Mouse (Mus musculus) heart, embryonic 16.5 days (tissue): ENCODE results near the gene Ldlr. TPM values are rescaled to one million over a fixed set of nuclear protein-coding genes. Genes with fewer than 3 reads are reported as not detected.

ENCODE experiments used
- ATAC-seq: fragments of 200-750 bp; cut with Nextera tagmentation; replicated peaks from 2 replicates; pipeline ENCODE4 v1.8.0; 2017; ENCODE audit warnings: moderate number of reproducible peaks; ENCODE audit not compliant: insufficient read depth, low FRiP score; ENCODE audit errors: extremely low read depth
- H3K27ac ChIP-seq: fragments of 300-500 bp; sonication (generic); 2 replicates; pipeline ENCODE4 v1.5.1; 2014; ENCODE audit warnings: mild to moderate bottlenecking, low read length, control low read depth, moderate library complexity
- H3K27me3 ChIP-seq: fragments of 300-500 bp; sonication (generic); 2 replicates; pipeline ENCODE4 v1.6.1; 2014; ENCODE audit warnings: low read length, mixed read lengths; ENCODE audit not compliant: control insufficient read depth, insufficient read depth
- H3K36me3 ChIP-seq: fragments of 300-500 bp; sonication (generic); 2 replicates; pipeline ENCODE4 v1.6.1; 2014; ENCODE audit not compliant: control insufficient read depth, insufficient read depth
- H3K4me1 ChIP-seq: fragments of 300-500 bp; sonication (generic); 2 replicates; pipeline ENCODE4 v1.6.1; 2014; ENCODE audit warnings: low read length, mixed read lengths; ENCODE audit not compliant: control insufficient read depth, insufficient read depth
- H3K4me2 ChIP-seq: fragments of 300-500 bp; sonication (generic); 2 replicates; pipeline ENCODE4 v1.6.1; 2014; ENCODE audit warnings: low read depth, mild to moderate bottlenecking, control low read depth, low read length
- H3K4me3 ChIP-seq: fragments of 300-500 bp; sonication (generic); 2 replicates; pipeline ENCODE4 v1.5.1; 2014; ENCODE audit warnings: mild to moderate bottlenecking, control low read depth, low read length
- H3K9ac ChIP-seq: fragments of 300-500 bp; sonication (generic); 2 replicates; pipeline ENCODE4 v1.6.1; 2014; ENCODE audit warnings: low read length, control low read depth
- H3K9me3 ChIP-seq: fragments of 300-500 bp; sonication (generic); replicated peaks from 2 replicates; pipeline ENCODE4 v1.6.1; 2016; ENCODE audit warnings: low read length; ENCODE audit not compliant: control insufficient read depth
- WGBS: fragments of 180-500 bp; shearing (Covaris S2); extraction: QIAGEN DNeasy Blood & Tissue Kit; methylation state at CpG from one replicate; pipeline ENCODE4 v1.1.7; 2014; 5-methylcytosine and 5-hydroxymethylcytosine counted together
- polyA plus RNA-seq: library from polyadenylated mRNA; unstranded; fragments of >200 nt; fragmentation: Nextera tagmentation; extraction: Ambion mirVana; gene quantifications from 2 replicates; pipeline ENCODE4 v1.2.1, GENCODE M21; 2015

Gene Ldlr
- polyA plus RNA-seq, 1 experiment from 2014 or later = 17.7 TPM

DNA sequence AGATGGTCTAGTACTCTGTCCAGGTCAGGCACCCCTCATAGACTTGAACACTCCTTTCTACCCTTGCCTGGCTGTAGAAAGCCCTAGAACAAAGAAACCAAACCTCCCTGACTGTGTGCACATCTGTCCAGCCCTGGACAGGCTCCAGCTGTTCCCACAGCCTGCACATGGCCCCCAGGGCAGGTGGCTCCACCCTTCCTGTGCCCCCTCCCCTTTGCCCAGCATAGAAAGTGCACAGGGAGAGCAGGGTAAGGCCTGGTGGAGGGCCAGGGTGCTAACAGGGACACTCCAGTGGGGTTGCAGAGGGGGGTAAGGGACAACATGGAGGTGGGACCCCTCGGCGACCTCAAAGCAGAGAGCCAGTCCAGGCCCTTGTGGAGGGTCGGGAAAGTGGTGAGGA is 73.0 kb downstream of the Ldlr start:
- no peaks in the 10 kb centered on the region for H3K27me3 ChIP-seq
- peak overlapping the region; percentile 97 for H3K27ac ChIP-seq
- H3K4me3 ChIP-seq = peak overlapping the region; percentile 27
- WGBS = 29% methylated on average over 3 of the region's 3 CpGs
- H3K9me3 ChIP-seq = no peaks in the 10 kb centered on the region
- peaks cover 51% of the 10 kb centered on the region for H3K4me1 ChIP-seq
- H3K36me3 ChIP-seq = peaks cover 25% of the 10 kb centered on the region
- H3K9ac ChIP-seq = peak overlapping the region; percentile 68
- no peak for ATAC-seq
- H3K4me2 ChIP-seq = peak overlapping the region; percentile 77

DNA sequence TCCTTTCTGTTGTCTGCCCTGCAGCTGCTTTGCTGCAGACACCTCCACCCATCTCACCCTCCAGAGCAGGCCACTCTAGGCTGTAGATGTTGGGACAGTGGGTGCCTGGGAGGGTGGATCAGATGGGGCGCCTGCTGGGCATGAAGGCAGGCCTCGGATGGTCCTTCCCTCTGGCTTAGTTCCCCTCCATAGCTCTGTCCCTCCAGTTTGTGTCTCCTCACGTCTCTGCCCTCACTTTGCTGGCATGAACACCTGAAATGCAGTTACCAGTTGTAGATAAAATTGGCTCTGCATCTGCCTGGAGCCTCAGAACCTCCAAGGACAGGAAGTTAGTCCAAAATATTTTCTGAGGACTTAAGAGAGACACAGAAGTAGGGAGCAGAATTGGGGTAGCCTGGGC is 73.6 kb downstream of the Ldlr start:
- peak overlapping the region; percentile 68 for H3K9ac ChIP-seq
- H3K4me2 ChIP-seq = peak overlapping the region; percentile 77
- H3K36me3 ChIP-seq = peaks cover 25% of the 10 kb centered on the region
- peak overlapping the region; percentile 90 for H3K4me3 ChIP-seq
- ATAC-seq = no peak
- H3K27me3 ChIP-seq = no peaks in the 10 kb centered on the region
- H3K9me3 ChIP-seq = no peaks in the 10 kb centered on the region
- H3K4me1 ChIP-seq = peaks cover 44% of the 10 kb centered on the region
- WGBS = 39% methylated on average over 3 of the region's 3 CpGs
- peak overlapping the region; percentile 97 for H3K27ac ChIP-seq

DNA sequence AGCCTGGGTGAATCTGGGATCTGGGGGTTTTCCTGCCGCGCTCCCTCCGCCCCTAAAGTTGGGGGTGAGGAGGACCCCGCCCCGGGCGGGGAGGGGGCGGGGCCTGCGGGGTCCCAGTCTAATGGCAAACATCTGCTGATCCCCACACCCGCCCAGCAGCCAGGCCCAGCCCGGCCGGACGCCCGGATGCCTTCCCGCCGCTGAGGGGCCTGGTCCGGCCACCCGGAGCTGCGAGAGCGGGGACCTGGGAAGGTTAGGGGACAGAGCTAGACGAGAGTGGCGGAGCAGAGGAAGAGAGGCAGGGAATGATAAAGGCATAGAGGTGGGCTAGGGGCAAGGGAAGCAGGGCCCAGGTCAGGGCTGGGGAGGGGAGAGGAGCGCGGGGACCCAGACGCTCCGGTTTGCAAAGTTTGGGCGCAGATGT is 74.7 kb downstream of the Ldlr start:
- under 1% methylated on average over 25 of the region's 26 CpGs for WGBS
- peak; percentile 76 for ATAC-seq
- H3K4me3 ChIP-seq = peak overlapping the region; percentile 90
- H3K9ac ChIP-seq = peak overlapping the region; percentile 96
- H3K4me2 ChIP-seq = peak overlapping the region; percentile 77
- H3K27ac ChIP-seq = peak overlapping the region; percentile 97
- H3K27me3 ChIP-seq = no peaks in the 10 kb centered on the region
- no peaks in the 10 kb centered on the region for H3K9me3 ChIP-seq
- H3K36me3 ChIP-seq = peaks cover 25% of the 10 kb centered on the region
- H3K4me1 ChIP-seq = peaks cover 34% of the 10 kb centered on the region

DNA sequence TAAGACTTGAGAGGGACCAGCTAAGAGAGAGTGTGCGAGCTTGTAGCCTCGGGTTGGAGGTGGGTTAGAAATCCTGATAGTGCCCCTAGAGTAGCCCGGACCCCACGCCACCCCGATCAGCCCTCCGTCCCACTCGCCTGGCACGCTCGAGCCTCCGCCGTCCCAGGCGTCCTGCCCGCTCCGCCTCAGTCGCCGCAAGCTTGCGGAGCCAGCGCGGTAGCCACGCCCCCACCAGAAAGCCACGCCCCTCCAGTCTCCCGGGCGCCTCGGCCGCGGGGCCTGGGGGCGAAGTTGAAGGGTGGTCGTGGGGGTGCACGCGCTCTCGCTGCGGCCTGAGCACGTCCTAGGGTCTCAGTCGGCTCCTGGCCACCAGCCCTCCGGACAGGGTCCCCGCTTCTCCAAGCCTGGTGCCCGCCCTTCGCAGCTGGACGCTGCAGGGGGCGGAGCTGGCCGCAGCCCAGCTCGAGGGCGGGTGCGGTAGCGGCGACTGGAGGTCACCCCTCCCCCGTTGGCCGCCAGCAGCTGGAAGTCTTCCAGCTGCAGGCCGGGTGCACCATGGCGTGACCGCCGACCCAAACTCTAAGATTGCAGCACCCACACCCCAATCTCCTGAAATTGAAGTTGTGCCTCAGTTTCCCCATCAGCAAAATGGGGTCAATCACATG is 75.2 kb downstream of the Ldlr start, which contains the start of gene Kank2:
Gene Kank2 (minus strand): TSS at position 400 of the 665 bp plus-strand sequence.
- no peaks in the 10 kb centered on the region for H3K27me3 ChIP-seq
- H3K4me2 ChIP-seq = peak within 1 kb of the TSS; percentile 77
- peak within 1 kb of the TSS; percentile 90 for H3K4me3 ChIP-seq
- WGBS = under 1% methylated on average over 52 of the region's 52 CpGs
- ATAC-seq = peak; percentile 85
- peaks cover 30% of the 10 kb centered on the region for H3K4me1 ChIP-seq
- no peaks in the 10 kb centered on the region for H3K9me3 ChIP-seq
- peaks cover 22% of the 10 kb centered on the region for H3K36me3 ChIP-seq
- H3K9ac ChIP-seq = peak within 1 kb of the TSS; percentile 96
- H3K27ac ChIP-seq = peak within 1 kb of the TSS; percentile 97

DNA sequence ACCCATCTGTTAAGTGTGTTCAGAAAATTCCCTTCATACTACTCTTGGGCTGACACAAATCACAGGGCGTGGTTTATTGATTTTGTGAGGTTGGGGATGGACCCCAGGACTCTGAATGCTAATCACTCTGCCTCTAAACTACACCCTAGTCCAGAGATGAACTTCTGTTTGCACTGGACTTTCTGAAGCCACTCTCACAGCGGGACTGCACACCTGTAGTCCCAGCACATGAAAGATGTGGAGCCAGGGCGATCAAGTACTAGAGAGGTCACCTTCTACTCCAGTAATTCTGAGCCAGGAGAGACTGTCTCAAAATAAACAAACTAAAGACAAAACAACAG is 75.7 kb downstream of the Ldlr start:
- ATAC-seq = no peak
- 57% methylated on average over 3 of the region's 3 CpGs for WGBS
- peak overlapping the region; percentile 90 for H3K4me3 ChIP-seq
- no peaks in the 10 kb centered on the region for H3K27me3 ChIP-seq
- H3K4me1 ChIP-seq = peaks cover 31% of the 10 kb centered on the region
- peak overlapping the region; percentile 77 for H3K4me2 ChIP-seq
- no peaks in the 10 kb centered on the region for H3K9me3 ChIP-seq
- peak overlapping the region; percentile 97 for H3K27ac ChIP-seq
- H3K9ac ChIP-seq = peak overlapping the region; percentile 96
- H3K36me3 ChIP-seq = peaks cover 17% of the 10 kb centered on the region

Other genes starting within 250 kb of the Ldlr start
- 81.2 and 90.1 TPM in 2 replicates for gene Tmed1, start 213.2 kb upstream of the Ldlr start, polyA plus RNA-seq
- 3.2 and 3.7 TPM in 2 replicates for gene AB124611, start 197.3 kb upstream of the Ldlr start, polyA plus RNA-seq
- 17.2 and 21.8 TPM in 2 replicates for gene Carm1, start 176.6 kb upstream of the Ldlr start, polyA plus RNA-seq
- gene Timm29, start 130.8 kb upstream of the Ldlr start, polyA plus RNA-seq = 28.4 and 28.6 TPM in 2 replicates
- 16.4 and 17.7 TPM in 2 replicates for gene Yipf2, start 130.7 kb upstream of the Ldlr start, polyA plus RNA-seq
- 50.7 and 52.5 TPM in 2 replicates for gene Smarca4, start 107.3 kb upstream of the Ldlr start, polyA plus RNA-seq
- gene Spc24, start 36.8 kb downstream of the Ldlr start, polyA plus RNA-seq = 91.4 and 93.2 TPM in 2 replicates
- gene Kank2, start 75.3 kb downstream of the Ldlr start, polyA plus RNA-seq = 16.6 and 21.8 TPM in 2 replicates
- 1.7 and 2.4 TPM in 2 replicates for gene Angptl8, start 112.0 kb downstream of the Ldlr start, polyA plus RNA-seq
- 45.2 and 46.2 TPM in 2 replicates for gene Dock6, start 129.2 kb downstream of the Ldlr start, polyA plus RNA-seq
- gene Rab3d, start 194.7 kb downstream of the Ldlr start, polyA plus RNA-seq = 10.8 and 11.4 TPM in 2 replicates
- gene Ccdc159, start 204.0 kb downstream of the Ldlr start, polyA plus RNA-seq = 2.3 and 2.7 TPM in 2 replicates
- 39.1 and 45.3 TPM in 2 replicates for gene Tmem205, start 204.1 kb downstream of the Ldlr start, polyA plus RNA-seq
- gene Plppr2, start 213.6 kb downstream of the Ldlr start, polyA plus RNA-seq = 3.2 and 4.3 TPM in 2 replicates
- 4.4 and 4.9 TPM in 2 replicates for gene Swsap1, start 232.3 kb downstream of the Ldlr start, polyA plus RNA-seq
- gene Epor, start 240.0 kb downstream of the Ldlr start, polyA plus RNA-seq = 3.6 TPM in 2 replicates